Mouse (Mus musculus) left cerebral cortex, postnatal 36 days (tissue): Measurements from ENCODE around the gene Hephl1. TPM values are rescaled to one million over a fixed set of nuclear protein-coding genes. Genes with fewer than 3 reads are reported as not detected.

ENCODE experiments used
- DNase-seq, 2 experiments: peaks; one replicate each; pipeline ENCODE4 v3.0.0; 2021 to 2022; ENCODE audit warnings: low spot score in 2 of 2, mixed read lengths in 1 of 2
- intact Hi-C: fragments of 180-260 bp; cut with DNase I; formaldehyde crosslinking; loops from one replicate; pipeline ENCODE4 v1.15.1; 2025
- total RNA-seq, 2 experiments: library from RNA; stranded (reverse); gene quantifications; 2 replicates each; pipeline ENCODE4 v1.2.3; 2021

Gene Hephl1
- total RNA-seq, 2 experiments from 2014 or later = not detected

DNA sequence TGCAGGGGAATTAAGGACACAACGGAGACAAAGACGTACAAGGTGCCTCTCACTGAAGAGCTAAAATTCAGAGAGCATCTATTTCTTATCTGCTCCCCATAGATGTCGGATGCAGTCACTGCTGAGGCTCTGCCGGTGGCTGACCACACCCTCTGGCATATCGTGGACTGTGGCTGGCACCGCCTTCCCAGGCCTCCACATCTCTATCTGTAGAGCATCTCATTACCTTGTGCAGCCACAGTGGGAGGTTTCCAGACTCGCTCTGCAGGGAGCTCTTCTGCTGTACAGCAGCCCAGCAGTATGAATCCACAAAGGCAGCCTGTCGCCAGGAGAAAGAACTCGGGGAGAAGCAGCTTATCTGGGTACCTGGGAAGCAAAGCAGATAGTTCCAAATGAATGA lies 90.8 kb downstream of the Hephl1 start:
- no peak for DNase-seq
- intact Hi-C loops = no loop called here

DNA sequence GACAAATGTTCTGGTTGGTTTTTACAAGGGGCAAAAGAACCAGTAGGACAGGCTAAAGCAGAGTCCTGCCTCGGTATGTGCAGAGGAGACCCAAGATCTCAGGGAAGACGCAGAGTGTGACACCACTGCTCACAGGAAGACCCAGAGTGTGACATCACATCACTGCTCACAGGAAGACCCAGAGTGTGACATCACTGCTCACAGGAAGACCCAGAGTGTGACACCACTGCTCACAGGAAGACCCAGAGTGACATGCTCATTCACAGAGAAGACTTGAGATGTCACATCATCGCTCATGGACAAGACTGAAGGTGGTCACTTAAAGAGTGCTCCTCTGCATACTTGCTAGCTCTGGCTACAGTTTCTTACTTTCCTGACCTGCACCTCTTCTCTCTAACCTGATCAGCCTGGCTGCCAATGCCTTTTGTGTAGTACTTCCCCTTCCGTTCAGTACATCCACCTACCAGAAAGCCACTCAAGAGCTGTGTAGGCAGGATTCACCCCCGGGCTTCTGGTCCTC lies 91.3 kb downstream of the Hephl1 start:
- intact Hi-C loops = no loop called here
- no peak for DNase-seq

DNA sequence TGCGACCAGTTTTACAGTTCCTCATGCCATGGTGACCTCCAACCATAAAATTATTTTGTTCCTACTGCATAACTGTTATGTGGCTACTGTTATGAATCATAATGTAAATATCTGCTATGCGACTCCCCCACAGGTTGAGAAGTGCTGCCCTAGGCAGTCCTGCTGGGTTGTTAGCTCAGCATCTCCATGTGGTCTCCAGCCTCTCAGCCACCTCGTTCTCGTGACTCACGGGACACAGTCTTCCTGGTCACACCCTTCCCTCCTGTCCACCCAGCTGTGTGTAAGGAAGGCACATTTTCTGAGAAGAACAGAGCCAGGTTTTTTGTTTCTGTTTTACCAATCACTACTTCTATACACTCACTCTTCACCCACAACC lies 93.2 kb downstream of the Hephl1 start:
- intact Hi-C loops = loop anchor here (5.0 kb wide), 1 partner anchor 246 kb away; the partner anchor contains the start of gene 1700012B09Rik

DNA sequence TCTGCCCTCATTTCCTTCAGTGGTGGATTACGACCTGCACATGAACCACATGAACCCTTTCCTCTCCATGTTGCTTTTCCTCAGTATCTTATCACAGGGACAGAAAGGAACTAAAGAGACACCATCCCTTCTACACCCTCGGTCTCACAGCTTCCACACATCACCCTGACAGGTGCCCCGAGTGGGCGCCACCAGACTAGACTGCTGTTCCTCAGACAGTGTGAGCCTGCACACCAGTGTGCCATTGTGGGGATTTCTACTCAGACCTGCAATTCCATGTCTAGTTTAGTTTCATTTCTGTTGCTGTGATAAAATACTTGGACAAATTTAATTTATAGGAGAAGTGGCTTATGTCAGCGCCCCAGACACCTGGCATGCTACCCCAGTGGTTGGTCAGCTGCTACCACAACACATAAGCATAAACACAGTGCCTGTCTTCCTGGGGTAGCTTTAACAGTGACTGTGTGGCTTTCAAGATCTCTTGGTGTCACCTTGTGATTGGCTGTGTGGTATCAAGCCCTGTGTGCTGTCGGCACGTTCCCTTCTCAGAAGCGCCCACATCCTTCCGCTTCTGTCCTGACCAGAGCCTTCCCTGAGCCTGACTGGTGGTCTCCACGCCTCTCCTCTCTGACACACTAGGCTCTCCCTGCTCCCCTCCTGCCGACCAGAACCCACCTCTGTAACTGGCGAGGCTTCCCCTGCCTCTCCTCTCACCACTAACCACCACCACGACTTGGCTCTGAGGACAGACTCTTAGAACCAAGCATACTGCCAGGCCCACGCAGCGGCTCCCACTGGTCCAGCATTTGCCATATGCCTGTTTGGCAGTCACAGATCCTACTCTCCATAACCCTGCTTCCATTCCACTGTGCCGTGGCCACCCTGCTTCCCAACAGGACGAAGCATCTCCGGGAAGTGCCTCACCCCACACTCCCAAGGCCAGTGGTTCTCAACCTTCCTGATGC lies 93.8 kb downstream of the Hephl1 start:
- peak; percentile 41 to 62 for DNase-seq
- intact Hi-C loops = loop anchor here (5.0 kb wide), 1 partner anchor 246 kb away; the partner anchor contains the start of gene 1700012B09Rik

More for the DNA sequence above, 93.2 kb downstream of the Hephl1 start:
- no peak for DNase-seq

DNA sequence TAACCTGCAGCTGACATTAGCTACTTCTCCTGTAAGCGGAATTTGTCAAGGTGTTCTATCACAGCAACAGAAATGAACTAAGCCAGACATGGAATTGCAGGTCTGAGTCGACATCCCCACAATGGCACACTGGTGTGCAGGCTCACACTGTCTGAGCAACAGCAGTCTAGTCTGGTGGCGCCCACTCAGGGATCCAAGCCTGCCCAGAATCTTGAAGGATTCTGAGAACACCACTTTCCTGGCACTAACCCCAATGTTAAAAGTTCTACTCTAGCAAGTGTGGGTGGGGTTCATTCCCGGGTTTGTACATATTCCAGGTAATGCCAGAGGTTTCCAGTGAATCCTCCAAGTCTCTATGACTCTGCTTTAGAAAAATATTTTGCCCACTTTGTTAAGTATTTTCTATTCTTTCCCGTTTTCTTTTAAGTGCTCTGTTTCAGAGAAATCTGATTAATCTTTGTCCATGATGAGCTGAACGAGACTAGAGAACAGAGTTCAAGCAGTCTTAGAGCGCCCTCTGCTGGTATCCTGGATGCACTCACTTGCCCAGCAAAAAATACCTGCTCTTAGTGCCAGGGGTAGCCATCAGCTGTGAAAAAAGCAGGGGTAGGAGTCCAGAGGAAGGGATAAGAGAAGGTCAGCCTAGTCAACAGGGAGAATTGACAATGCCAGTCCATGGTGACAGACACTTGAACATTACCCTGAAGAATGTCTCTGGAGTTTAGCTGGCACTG lies 96.5 kb downstream of the Hephl1 start:
- DNase-seq = peak; percentile 67 to 80
- intact Hi-C loops = loop anchor here (1.0 to 5.0 kb wide), 2 partner anchors 148 to 243 kb away; partner anchors contain the start of gene 1700012B09Rik

DNA sequence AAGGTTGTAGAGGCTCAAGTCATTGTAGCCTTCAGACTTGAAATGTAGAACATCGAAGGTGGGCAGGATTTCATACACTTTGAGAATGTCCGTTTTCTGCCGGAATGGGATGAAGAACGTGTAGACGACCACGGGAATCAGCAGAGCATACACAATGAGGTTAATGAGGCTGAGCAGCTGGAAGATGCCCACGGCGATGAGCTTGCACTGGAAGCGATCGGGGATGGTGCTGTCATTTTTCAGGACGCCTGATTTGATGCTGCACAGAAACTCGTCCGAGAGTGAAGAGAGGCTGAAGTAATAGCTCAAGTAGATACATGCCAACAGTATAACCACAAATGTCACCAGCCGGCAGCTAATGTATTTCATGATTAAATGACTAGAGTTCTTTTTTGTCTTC lies 104.3 kb downstream of the Hephl1 start:
- intact Hi-C loops = no loop called here
- DNase-seq = no peak

DNA sequence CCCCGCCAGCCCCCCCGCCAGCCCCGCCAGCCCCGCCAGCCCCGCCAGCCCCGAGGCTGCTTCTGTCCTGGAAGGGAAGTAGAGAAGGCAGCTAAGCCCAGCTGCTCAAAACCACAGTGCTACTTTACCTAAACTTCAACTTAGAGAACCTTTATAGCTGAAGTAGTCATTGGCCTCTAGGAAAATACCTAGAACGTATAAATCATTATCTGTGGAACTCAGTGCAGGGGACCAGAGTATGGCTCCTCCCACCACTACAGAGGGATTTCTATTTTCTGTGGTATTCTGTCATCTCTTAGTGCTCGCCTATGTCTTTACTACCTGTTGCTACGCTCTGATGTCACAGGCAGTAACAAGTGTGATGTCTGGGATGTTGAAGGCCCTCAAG lies 107.6 kb downstream of the Hephl1 start:
- no peak for DNase-seq

DNA sequence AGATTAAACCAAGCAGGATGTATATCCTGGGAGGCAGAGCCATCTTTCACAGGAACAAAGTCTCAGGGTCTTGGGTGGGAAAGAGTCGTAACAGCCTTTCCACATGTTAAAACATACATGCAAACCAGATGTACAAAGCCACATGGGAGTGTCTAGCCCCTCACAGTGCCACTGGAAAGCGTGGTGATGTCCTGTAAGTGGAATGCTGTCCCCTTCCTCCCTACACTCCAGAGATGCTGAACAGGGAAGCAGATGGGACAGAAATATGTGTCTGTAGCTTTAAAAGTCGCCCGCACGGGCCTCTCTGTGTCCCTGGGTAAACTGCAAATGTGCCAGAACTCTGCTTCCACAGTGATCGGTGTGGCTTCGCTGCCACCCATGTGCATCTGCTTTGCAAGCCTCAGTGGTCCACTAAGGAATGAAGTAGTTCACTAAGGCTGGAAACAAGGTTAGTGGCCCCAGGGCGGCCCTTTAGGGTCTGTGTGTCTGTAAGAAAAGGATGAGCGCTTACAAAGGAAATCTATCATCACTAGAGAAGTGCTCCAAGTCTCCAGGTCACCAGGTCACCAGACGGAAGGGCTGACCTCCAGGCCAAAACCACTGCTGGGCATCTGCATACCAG lies 108.1 kb downstream of the Hephl1 start:
- intact Hi-C loops = no loop called here
- DNase-seq = no peak

More for the DNA sequence above, 107.6 kb downstream of the Hephl1 start:
- intact Hi-C loops = no loop called here

DNA sequence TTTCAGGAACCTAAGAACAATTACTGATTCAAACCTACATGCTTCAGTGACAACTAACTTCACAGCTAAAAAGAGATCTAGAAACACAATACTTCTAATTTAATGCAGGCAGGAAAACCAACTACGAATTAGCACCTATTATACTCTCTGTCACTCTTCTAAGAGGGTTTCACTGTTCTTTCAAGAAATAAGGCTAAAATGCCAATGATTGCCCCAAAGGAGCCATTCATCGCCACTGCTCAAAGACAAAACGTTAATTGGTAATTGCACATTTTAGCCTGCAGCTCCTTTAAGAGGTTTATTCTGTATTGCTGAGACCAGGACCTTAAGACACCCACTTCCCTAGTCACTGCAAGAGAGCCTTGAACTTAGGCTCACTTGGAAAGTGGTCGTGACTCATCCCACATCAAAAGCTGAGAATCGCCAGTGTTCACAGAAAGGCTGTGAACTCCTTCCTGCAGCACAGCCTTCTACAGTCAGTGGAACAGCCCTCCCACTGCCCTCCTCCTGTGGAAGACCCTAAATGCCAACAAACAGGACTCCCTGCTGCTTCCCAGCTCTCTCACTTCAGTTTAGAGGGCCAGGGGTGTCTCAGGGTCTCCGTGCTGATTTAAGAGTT lies 108.8 kb downstream of the Hephl1 start:
- DNase-seq = no peak
- intact Hi-C loops = no loop called here

Other genes with a start within 250 kb of the Hephl1 start
- gene Izumo1r, start 208.2 kb downstream of the Hephl1 start, total RNA-seq = not detected
- gene Panx1, start 66.6 kb downstream of the Hephl1 start, total RNA-seq = 10 to 100 TPM; 27.0 to 30.3 TPM
- 1 to 10 TPM; 8.5 to 9.8 TPM for gene Vstm5, start 126.9 kb upstream of the Hephl1 start, total RNA-seq
- gene Med17, start 167.8 kb upstream of the Hephl1 start, total RNA-seq = 10 to 100 TPM; 35.8 to 42.8 TPM
- gene Taf1d, start 194.1 kb upstream of the Hephl1 start, total RNA-seq = 10 to 100 TPM; 29.6 to 33.9 TPM
- 10 to 100 TPM; 18.1 to 24.5 TPM for gene 4931406C07Rik, start 194.3 kb upstream of the Hephl1 start, total RNA-seq
- 10 to 100 TPM; 17.1 to 30.2 TPM for gene Cep295, start 245.7 kb upstream of the Hephl1 start, total RNA-seq